Mouse (Mus musculus) spleen, adult 2 months (tissue): ENCODE measurements around the gene Catsperd. TPM values are rescaled to one million over a fixed set of nuclear protein-coding genes. Genes with fewer than 3 reads are reported as not detected.

Experiments
- DNase-seq, 2 experiments: peaks; one replicate each; pipeline versions ENCODE4 v3.0.0 to v3.0.0-alpha.2; 2012 to 2021; ENCODE audit warnings: low spot score in 2 of 2, low read depth in 1 of 2
- H3K27ac ChIP-seq: fragments of 200-500 bp; 2 replicates; pipeline ENCODE4 v1.5.1; 2012; ENCODE audit warnings: low read length, inconsistent platforms; ENCODE audit not compliant: insufficient read depth
- H3K27me3 ChIP-seq: fragments of 200-500 bp; 2 replicates; pipeline ENCODE4 v1.6.1; 2012; ENCODE audit warnings: mild to moderate bottlenecking, moderate library complexity, low read length, inconsistent platforms; ENCODE audit not compliant: control insufficient read depth, insufficient read depth
- H3K36me3 ChIP-seq: fragments of 200-500 bp; 2 replicates; pipeline ENCODE4 v1.6.1; 2012; ENCODE audit warnings: mild to moderate bottlenecking, low read length, inconsistent platforms; ENCODE audit not compliant: control insufficient read depth, insufficient read depth
- H3K4me1 ChIP-seq: fragments of 200-500 bp; 2 replicates; pipeline ENCODE4 v1.6.1; 2011; ENCODE audit warnings: inconsistent platforms; ENCODE audit not compliant: control insufficient read depth, insufficient read depth, insufficient read length
- H3K4me3 ChIP-seq: fragments of 200-500 bp; 2 replicates; pipeline ENCODE4 v1.5.1; 2011; ENCODE audit warnings: mild to moderate bottlenecking, inconsistent platforms; ENCODE audit not compliant: insufficient read depth, insufficient read length; ENCODE audit errors: extremely low read depth
- CTCF ChIP-seq: fragments of 200-500 bp; IDR thresholded peaks from 2 replicates; pipeline ENCODE4 v1.5.1; 2011; ENCODE audit warnings: mild to moderate bottlenecking, inconsistent platforms; ENCODE audit not compliant: insufficient read depth, insufficient read length, insufficient replicate concordance; ENCODE audit errors: extremely low read depth
- POLR2A ChIP-seq: fragments of 200-500 bp; IDR thresholded peaks from 2 replicates; pipeline ENCODE4 v1.6.1; 2011; ENCODE audit warnings: low read depth, low read length, inconsistent platforms
- WGBS: fragments of 180-500 bp; shearing (Covaris S2); methylation state at CpG from one replicate; pipeline ENCODE4 v1.1.7; 2018; 5-methylcytosine and 5-hydroxymethylcytosine counted together
- polyA plus RNA-seq: library from polyadenylated mRNA; depleted of rRNA; stranded (reverse); fragments of >200 nt; gene quantifications from 2 replicates; pipeline ENCODE4 v1.2.3, GENCODE M21; 2012

Catsperd gene
- polyA plus RNA-seq, 1 experiment: 0.28 TPM

GRCm38 (mm10) chr17:56666384-56666783 is 38.4 kb downstream of the Catsperd start:
- 91% methylated on average over 4 of the region's 4 CpGs for WGBS
- Histone ChIP-seq H3K4me3 (no peak overlapping the region), H3K27me3 (no peaks in the 10 kb centered on the region), H3K4me1 (peaks cover 2% of the 10 kb centered on the region; the same call in 1 of the 2 replicates), H3K27ac (no peak overlapping the region), H3K36me3 (no peaks in the 10 kb centered on the region)
- TF ChIP-seq CTCF: no peak
- no peak for DNase-seq

- Histone ChIP-seq H3K27ac (no peak overlapping the region), H3K36me3 (no peaks in the 10 kb centered on the region), H3K27me3 (no peaks in the 10 kb centered on the region), H3K4me3 (no peak overlapping the region), H3K4me1 (peaks cover 5% of the 10 kb centered on the region; the same call in 1 of the 2 replicates)
- no peak for DNase-seq
- 73% methylated on average over 3 of the region's 3 CpGs for WGBS
- TF ChIP-seq POLR2A (no peak), CTCF (no peak)
Observed at GRCm38 (mm10) chr17:56667591-56667990, 39.6 kb downstream of the Catsperd start.

DNA sequence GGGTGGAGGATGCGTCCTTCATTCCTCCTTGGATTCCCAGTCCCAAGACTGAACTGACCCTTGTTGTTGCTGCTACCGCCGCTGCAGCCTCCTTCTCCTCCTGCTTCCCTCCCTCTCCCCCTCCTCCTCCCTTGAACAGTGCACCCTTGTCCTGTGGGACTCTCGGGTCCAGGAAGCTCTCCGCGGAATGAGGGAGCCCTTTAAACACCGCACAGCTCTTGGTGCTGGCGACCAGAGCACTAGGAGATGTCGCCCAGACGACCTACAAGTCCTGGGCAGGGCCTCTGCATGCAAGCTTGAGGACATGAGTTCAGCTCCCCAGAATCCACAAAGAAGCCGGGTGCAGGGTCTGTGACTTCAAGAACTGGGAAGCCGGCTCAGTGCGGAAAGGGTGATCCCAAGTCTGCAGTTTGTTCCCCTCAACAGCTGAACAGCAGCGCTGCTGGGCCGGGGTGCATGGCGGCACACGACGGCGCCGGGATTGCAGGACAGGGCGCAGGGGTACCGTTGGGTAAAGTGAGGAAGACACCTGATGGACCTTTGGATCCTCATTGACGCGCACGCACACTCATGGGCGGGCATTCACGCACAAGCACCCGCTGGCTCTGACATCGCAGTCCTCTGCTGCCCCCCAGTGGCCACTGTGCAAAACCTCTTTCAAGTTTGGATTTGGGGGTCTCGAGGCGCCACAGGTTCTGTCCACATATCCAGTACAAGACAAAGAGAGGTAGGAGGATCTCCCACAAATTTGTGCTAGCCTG is 40.6 kb downstream of the Catsperd start:
- Histone ChIP-seq H3K4me3 (peak overlapping the region; percentile 53; the same call in 1 of the 2 replicates), H3K4me1 (peaks cover 6% of the 10 kb centered on the region; the same call in 1 of the 2 replicates), H3K36me3 (no peaks in the 10 kb centered on the region), H3K27me3 (no peaks in the 10 kb centered on the region), H3K27ac (no peak overlapping the region)
- WGBS: 5% methylated on average over 31 of the region's 31 CpGs
- peak; percentile 87 for TF ChIP-seq CTCF
- no peak for TF ChIP-seq POLR2A
- DNase-seq: peak; percentile 48 to 74

DNA sequence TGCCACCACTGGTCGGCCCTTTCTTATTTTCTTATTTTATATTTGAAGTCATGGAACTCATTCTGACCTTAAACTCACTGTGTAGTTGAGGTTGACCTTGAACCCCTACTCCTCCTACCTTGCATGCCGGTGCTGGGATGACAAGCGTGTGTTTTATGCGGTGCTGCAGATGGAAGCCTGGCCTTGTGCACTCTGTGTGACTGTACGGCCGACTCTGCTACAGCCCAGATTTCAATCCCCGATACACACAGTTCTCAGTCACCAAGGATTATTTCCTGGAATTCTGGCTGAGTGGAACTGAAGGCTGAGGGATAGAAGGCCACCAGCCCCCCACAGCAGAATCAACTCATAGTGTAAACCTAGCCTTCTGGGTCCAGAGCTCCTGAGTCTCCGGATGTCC is 41.8 kb downstream of the Catsperd start:
- Histone ChIP-seq H3K27ac (no peak overlapping the region), H3K4me1 (peaks cover 6% of the 10 kb centered on the region), H3K27me3 (no peaks in the 10 kb centered on the region), H3K4me3 (no peak overlapping the region), H3K36me3 (no peaks in the 10 kb centered on the region)
- TF ChIP-seq CTCF: no peak
- no peak for DNase-seq
- 94% methylated on average over 8 of the region's 8 CpGs for WGBS

- H3K4me1 ChIP-seq: peaks cover 6% of the 10 kb centered on the region
- WGBS: under 1% methylated on average over 47 of the region's 66 CpGs
- H3K27me3 ChIP-seq: no peaks in the 10 kb centered on the region
- H3K27ac ChIP-seq: peak within 1 kb of the TSS; percentile 94
- H3K36me3 ChIP-seq: peaks cover 3% of the 10 kb centered on the region
- peak within 1 kb of the TSS; percentile 82 for H3K4me3 ChIP-seq
- peak; percentile 99 for DNase-seq
- TF ChIP-seq CTCF (no peak), POLR2A (peak; percentile 64)
Observed at GRCm38 (mm10) chr17:56672941-56673646, 45.2 kb downstream of the Catsperd start, which contains the start of gene Ranbp3. Gene Ranbp3 (plus strand): TSS chr17:56673294.

DNA sequence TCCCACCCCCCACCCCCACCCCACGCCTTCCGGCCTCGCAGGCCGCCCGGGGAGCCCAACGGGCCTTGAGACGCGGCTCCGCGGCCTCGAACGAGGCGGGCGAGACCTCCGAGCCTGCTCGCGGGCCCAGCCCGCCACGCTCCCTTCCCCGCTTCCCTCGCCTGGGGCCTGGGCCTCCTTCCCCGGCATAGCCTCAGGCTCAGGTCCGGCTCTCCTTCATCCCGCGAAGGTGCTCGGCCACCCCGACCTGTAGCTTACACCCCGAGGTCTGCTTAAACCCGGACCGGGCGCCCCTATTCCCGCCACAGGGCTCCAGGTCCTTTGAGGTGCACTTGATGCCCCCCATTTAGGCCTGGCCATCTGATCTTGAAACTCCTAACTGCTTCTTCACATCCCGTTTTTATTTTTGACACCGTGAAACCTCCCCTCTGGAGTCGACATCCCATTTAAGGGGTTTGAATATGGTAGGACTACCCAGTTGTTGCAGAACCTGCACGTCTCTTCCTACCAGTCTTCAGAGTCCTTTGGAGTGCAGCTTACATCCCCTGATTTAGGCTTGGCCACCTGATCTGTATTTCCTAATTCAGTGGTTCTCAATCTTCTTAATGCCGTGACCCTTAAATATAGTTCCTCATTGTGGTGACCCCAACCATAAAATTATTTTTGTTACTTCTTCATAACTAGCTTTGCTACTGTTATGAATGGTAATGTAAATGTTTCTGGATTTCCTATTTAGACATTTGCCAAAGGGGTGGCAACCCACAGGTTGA is 45.9 kb downstream of the Catsperd start:
- peaks cover 3% of the 10 kb centered on the region; the same call in 1 of the 2 replicates for H3K4me1 ChIP-seq
- no peaks in the 10 kb centered on the region for H3K27me3 ChIP-seq
- H3K36me3 ChIP-seq: peaks cover 3% of the 10 kb centered on the region
- TF ChIP-seq CTCF: no peak
- no peak for TF ChIP-seq POLR2A
- DNase-seq: peak in 1 of 2 experiments; percentile 30
- WGBS: 2% methylated on average over 26 of the region's 37 CpGs
- H3K27ac ChIP-seq: peak overlapping the region; percentile 74
- H3K4me3 ChIP-seq: peak overlapping the region; percentile 82
